Mouse (Mus musculus): Measurements from ENCODE around the gene Dppa1. TPM values are rescaled to one million over a fixed set of nuclear protein-coding genes. Genes with fewer than 3 reads are reported as not detected.
"Not testable (repeated sequence)": the region's sequence is repeated elsewhere in the genome, so short reads cannot be mapped to it uniquely, and the experiment has no call there.

Gene Dppa1
- total RNA-seq (2021) = not detected

- intact Hi-C loops (cut with DNase I) = no loop called here
- no peak for DNase-seq (ENCODE audit: low spot score)
These were observed at the start of gene Dppa1 for GRCm38 (mm10) chr11:46629211-46629795. Gene Dppa1, minus strand, starts transcription at chr11:46629261.

DNA sequence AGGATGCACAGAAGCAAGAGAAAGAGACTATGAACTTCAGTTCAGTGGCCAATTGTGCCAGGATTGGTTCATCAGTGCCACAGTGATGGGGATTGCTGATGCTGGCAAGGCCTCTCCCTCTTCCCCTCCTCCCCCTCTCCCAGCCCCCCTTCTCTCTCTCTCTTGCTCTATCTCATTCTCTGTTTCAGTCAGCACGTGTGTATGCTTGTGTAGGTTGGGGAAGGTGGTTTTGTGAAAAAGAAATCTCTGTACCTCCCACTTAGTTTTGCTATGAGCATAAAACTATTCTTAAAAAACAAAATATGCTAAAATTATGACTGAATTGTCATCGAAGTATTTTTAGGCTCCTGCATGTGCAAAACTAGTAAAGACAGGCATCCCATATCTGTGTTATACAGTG is 38.9 kb upstream of the Dppa1 start:
- intact Hi-C loops (cut with DNase I) = no loop called here
- DNase-seq (ENCODE audit: low spot score) = no peak

DNA sequence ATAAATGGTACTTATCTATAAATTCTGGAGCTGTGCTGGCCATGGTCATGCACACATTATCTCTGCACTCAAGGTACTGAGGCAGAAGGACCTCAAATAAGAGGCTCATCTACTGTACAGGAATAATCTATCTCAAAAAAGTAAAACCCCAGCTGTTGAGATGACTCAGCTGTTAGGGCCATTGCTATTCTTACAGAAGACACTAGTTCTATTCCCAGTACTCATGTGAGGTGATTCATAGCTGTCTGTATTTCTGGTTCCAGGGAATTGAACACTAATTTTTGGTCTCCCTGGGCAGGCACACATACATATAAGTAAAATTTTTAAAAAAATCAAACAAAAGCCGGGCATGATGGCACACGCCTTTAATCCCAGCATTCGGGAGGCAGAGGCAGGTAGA is 38.0 kb upstream of the Dppa1 start:
- no peak for DNase-seq (ENCODE audit: low spot score)
- intact Hi-C loops (cut with DNase I) = no loop called here

- intact Hi-C loops (cut with DNase I) = no loop called here
- DNase-seq (ENCODE audit: low spot score) = no peak
These were observed 36.8 kb upstream of the Dppa1 start for GRCm38 (mm10) chr11:46665599-46666522.

GRCm38 (mm10) chr11:46663215-46663614 is 34.2 kb upstream of the Dppa1 start:
- no peak for DNase-seq (ENCODE audit: low spot score)
- intact Hi-C loops (cut with DNase I) = no loop called here

- intact Hi-C loops (cut with DNase I) = no loop called here
- no peak for DNase-seq (ENCODE audit: low spot score)
These were observed 23.4 kb upstream of the Dppa1 start for GRCm38 (mm10) chr11:46652476-46652875.

- intact Hi-C loops (cut with DNase I) = loop anchor here (1.0 kb wide), 1 partner anchor 22 kb away; no protein-coding TSS in a partner anchor
- DNase-seq (ENCODE audit: low spot score) = not testable (repeated sequence)
These were observed 20.6 kb upstream of the Dppa1 start for GRCm38 (mm10) chr11:46649655-46650054.

DNA sequence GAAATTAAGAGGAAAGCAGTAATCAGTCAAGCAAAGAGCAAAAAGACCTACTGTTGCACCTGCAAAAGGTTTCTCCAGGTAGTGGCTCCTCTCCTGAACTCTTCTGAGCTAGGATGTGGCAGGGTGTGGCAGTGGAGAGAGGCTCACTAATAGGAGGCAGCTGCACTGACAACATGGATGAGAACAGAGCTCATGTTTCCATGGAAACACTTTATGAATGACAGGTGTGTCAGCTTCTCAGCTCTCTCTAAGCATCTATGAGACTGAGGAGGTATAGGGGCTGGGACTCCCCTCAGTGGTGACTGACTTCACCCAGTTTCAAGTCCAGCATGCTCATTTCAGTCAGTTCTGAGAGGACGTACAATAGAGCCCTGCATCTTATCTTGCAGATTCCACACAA is 15.8 kb upstream of the Dppa1 start:
- DNase-seq (ENCODE audit: low spot score) = no peak
- intact Hi-C loops (cut with DNase I) = no loop called here

GRCm38 (mm10) chr11:46636568-46636967 is 7.5 kb upstream of the Dppa1 start:
- intact Hi-C loops (cut with DNase I) = loop anchor here (10.0 kb wide), 1 partner anchor 192 kb away; no protein-coding TSS in a partner anchor
- DNase-seq (ENCODE audit: low spot score) = no peak

DNA sequence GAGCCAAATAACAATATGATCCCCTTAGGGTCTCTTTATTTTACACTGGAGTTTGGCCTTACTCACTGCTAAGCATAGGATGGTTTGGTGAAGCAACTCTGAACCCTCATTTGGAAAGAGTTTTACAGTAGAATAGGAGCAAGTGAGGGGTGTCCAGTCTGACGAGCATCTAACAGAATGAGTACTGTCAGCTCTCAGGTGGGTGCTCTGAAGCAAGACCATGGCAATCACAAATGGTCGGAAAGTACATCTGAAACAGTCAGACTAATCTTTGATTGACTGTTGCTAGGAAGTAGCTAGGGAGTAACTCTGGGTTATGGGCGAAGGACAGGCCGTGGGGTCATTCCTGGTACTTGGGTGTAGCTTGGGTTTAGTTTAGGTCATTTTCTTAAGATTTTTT is 6.5 kb upstream of the Dppa1 start:
- DNase-seq (ENCODE audit: low spot score) = not testable (repeated sequence)
- intact Hi-C loops (cut with DNase I) = loop anchor here (10.0 kb wide), 1 partner anchor 191 kb away; no protein-coding TSS in a partner anchor

DNA sequence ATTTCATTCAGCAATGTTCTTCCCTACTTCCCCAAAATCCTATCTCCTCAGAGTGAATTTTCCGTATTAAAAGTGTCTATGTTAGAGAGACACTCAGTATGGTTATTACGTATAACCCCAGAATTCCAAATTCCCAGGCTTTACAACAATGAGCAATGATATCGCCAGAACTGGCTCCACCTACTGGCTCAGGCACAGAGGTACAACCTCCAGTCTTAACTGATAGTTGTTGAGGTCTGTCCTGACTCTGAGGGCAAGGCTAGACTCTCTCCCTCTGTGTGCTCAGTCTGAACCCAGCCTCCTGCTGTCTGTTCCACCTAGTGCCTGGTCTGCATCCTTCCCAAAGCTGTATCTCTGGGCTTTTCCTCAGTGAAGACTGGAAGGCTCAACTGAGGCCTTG is 2.6 kb upstream of the Dppa1 start:
- intact Hi-C loops (cut with DNase I) = loop anchor here (10.0 kb wide), 1 partner anchor 187 kb away; no protein-coding TSS in a partner anchor
- DNase-seq (ENCODE audit: low spot score) = no peak

- intact Hi-C loops (cut with DNase I) = no loop called here
- DNase-seq (ENCODE audit: low spot score) = no peak
These were observed 8.5 kb downstream of the Dppa1 start for GRCm38 (mm10) chr11:46620414-46621168.

- no peak for DNase-seq (ENCODE audit: low spot score)
- intact Hi-C loops (cut with DNase I) = no loop called here
These were observed 9.1 kb downstream of the Dppa1 start for GRCm38 (mm10) chr11:46619929-46620328.

GRCm38 (mm10) chr11:46592416-46592815 is 36.6 kb downstream of the Dppa1 start:
- intact Hi-C loops (cut with DNase I) = no loop called here
- DNase-seq (ENCODE audit: low spot score) = no peak

DNA sequence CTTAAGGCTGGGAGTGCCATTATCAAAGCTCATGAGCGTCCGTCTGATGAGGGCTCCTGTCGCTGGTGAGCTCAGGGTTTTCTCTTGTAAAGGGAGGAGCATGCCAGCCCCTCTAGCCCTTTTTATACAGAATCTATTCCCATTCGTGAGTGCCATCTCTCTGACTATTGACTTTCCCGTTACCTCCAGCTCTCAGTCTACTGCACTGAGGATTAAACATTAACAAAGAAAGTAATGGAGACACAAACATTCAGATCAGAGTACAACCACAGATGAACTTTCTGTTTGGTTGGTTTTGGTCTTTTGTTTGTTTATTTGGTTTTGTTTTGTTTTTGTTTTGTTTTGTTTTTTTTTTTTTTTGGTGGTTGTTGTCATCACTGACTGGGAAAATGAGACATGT is 46.3 kb downstream of the Dppa1 start:
- no peak for DNase-seq (ENCODE audit: low spot score)
- intact Hi-C loops (cut with DNase I) = no loop called here

- intact Hi-C loops (cut with DNase I) = no loop called here
- no peak for DNase-seq (ENCODE audit: low spot score)
These were observed 48.6 kb downstream of the Dppa1 start for GRCm38 (mm10) chr11:46580428-46580827.

GRCm38 (mm10) chr11:46578771-46579281 is 50.2 kb downstream of the Dppa1 start:
- intact Hi-C loops (cut with DNase I) = no loop called here
- DNase-seq (ENCODE audit: low spot score) = no peak

GRCm38 (mm10) chr11:46571327-46571726 is 57.7 kb downstream of the Dppa1 start, which contains the start of gene BC053393:
Gene BC053393, plus strand, starts transcription at chr11:46571536.
- intact Hi-C loops (cut with DNase I) = no loop called here
- DNase-seq (ENCODE audit: low spot score) = no peak

- no peak for DNase-seq (ENCODE audit: low spot score)
- intact Hi-C loops (cut with DNase I) = no loop called here
These were observed 60.0 kb downstream of the Dppa1 start for GRCm38 (mm10) chr11:46569107-46569506.

- no peak for DNase-seq (ENCODE audit: low spot score)
- intact Hi-C loops (cut with DNase I) = no loop called here
These were observed 63.1 kb downstream of the Dppa1 start for GRCm38 (mm10) chr11:46565967-46566366.

Data from heart, postnatal 25 days (tissue).